Mouse (Mus musculus): Measurements from ENCODE around the gene Nudt2. TPM values are rescaled to one million over a fixed set of nuclear protein-coding genes. Genes with fewer than 3 reads are reported as not detected.
A peak's percentile ranks its signal among the peaks of the same experiment; 100 is the strongest.

Gene Nudt2
- polyA plus RNA-seq, 1 experiment from 2014 or later = 62.2 TPM

DNA sequence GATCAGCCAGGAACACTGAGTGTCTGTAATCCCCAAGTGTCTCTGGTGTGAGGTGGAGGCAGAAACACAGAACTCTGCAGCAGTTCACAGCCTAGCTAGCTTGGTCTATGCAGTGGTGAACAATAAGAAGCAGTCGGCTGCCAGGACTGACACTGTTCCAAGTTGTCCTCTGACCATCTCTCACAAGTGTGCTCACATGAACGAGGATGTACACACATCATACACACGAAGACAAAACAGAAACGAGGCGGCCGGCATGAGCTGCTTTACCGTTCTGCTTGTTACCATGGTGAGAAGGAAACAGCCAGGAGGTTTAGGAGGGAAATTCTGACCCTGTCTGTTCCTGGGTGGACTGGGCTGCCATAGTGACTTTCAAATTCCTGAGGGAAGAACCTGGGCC, 61.6 kb downstream of the Nudt2 start:
- Histone ChIP-seq H3K27ac (peak overlapping the region; percentile 52; the same call in 1 of the 2 replicates), H3K36me3 (ENCODE audit: poor library complexity, severe bottlenecking) (0 out of 2 replicates have a peak, but pooled peaks cover 2% of the 10 kb centered on the region), H3K4me1 (peaks cover 52% of the 10 kb centered on the region), H3K9ac (peak overlapping the region; percentile 50), H3K4me3 (no peak overlapping the region), H3K27me3 (no peaks in the 10 kb centered on the region; the same call in 1 of the 2 replicates), H3K9me3 (replicated peaks) (no peaks in the 10 kb centered on the region), H3K4me2 (peak overlapping the region; percentile 23; the same call in 1 of the 2 replicates)
- no peak; the same call in 1 of the 2 replicates for ATAC-seq
- 21% methylated on average over 7 of the region's 7 CpGs for WGBS

GRCm38 (mm10) chr4:41527076-41527475, 62.1 kb downstream of the Nudt2 start:
- no peak for ATAC-seq
- Histone ChIP-seq H3K4me1 (peaks cover 52% of the 10 kb centered on the region), H3K4me3 (no peak overlapping the region), H3K9ac (peak overlapping the region; percentile 50), H3K4me2 (peak overlapping the region; percentile 23; the same call in 1 of the 2 replicates), H3K27me3 (no peaks in the 10 kb centered on the region; the same call in 1 of the 2 replicates), H3K36me3 (ENCODE audit: poor library complexity, severe bottlenecking) (no peaks in the 10 kb centered on the region), H3K27ac (peak overlapping the region; percentile 52; the same call in 1 of the 2 replicates), H3K9me3 (replicated peaks) (no peaks in the 10 kb centered on the region)
- WGBS = 9% methylated on average over 13 of the region's 13 CpGs

DNA sequence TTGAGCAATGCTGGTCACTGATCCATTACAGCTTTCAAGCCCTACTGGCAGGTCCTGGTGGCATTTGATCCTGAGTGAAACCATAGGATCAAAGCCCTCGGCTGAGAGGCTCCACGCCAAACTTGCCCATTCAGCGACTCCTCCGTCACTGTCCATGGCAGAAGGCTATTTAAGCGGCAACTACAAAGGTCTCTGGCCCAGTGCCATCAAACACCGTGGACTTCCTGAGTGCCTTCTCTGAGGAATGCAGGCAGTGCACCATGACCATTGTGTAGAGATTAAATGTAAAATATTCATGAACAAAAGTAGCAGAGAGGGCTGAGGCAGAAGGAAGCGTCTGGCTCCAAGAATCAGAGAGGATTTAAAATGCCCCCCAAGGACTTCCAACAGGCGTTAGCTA, 63.0 kb downstream of the Nudt2 start:
- Histone ChIP-seq H3K9ac (no peak overlapping the region), H3K36me3 (ENCODE audit: poor library complexity, severe bottlenecking) (no peaks in the 10 kb centered on the region), H3K27ac (0 out of 2 replicates have a peak overlapping the region, but pooled peaks have one; percentile 17), H3K4me2 (no peak overlapping the region), H3K4me3 (no peak overlapping the region), H3K27me3 (no peaks in the 10 kb centered on the region; the same call in 1 of the 2 replicates), H3K9me3 (replicated peaks) (no peaks in the 10 kb centered on the region), H3K4me1 (peaks cover 46% of the 10 kb centered on the region)
- WGBS = 11% methylated on average over 8 of the region's 8 CpGs
- 0 out of 2 replicates have a peak, but pooled peaks have one; percentile 23 for ATAC-seq

Other genes starting within 250 kb of the Nudt2 start
- gene Ubap2, start 190.0 kb upstream of the Nudt2 start, polyA plus RNA-seq (2015; fragmentation: Nextera tagmentation; extraction: Ambion mirVana) = 56.6 and 59.0 TPM in 2 replicates
- gene Dcaf12, start 150.3 kb upstream of the Nudt2 start, polyA plus RNA-seq (2015; fragmentation: Nextera tagmentation; extraction: Ambion mirVana) = 75.1 and 79.3 TPM in 2 replicates
- 67.2 and 69.1 TPM in 2 replicates for gene Ubap1, start 116.2 kb upstream of the Nudt2 start, polyA plus RNA-seq (2015; fragmentation: Nextera tagmentation; extraction: Ambion mirVana)
- gene Kif24, start 264 bp upstream of the Nudt2 start, polyA plus RNA-seq (2015; fragmentation: Nextera tagmentation; extraction: Ambion mirVana) = 8.9 and 9.7 TPM in 2 replicates
- gene AI464131, start 37.9 kb downstream of the Nudt2 start, polyA plus RNA-seq (2015; fragmentation: Nextera tagmentation; extraction: Ambion mirVana) = 3.0 and 3.1 TPM in 2 replicates
- gene 1110017D15Rik, start 52.2 kb downstream of the Nudt2 start, polyA plus RNA-seq (2015; fragmentation: Nextera tagmentation; extraction: Ambion mirVana) = 9.1 and 14.3 TPM in 2 replicates
- gene Fam219a, start 104.4 kb downstream of the Nudt2 start, polyA plus RNA-seq (2015; fragmentation: Nextera tagmentation; extraction: Ambion mirVana) = 8.0 and 10.8 TPM in 2 replicates
- 1.0 and 2.2 TPM in 2 replicates for gene Dnaic1, start 104.6 kb downstream of the Nudt2 start, polyA plus RNA-seq (2015; fragmentation: Nextera tagmentation; extraction: Ambion mirVana)
- gene Enho, start 175.2 kb downstream of the Nudt2 start, polyA plus RNA-seq (2015; fragmentation: Nextera tagmentation; extraction: Ambion mirVana) = 47.8 and 50.6 TPM in 2 replicates
- 21.1 and 21.8 TPM in 2 replicates for gene Cntfr, start 231.9 kb downstream of the Nudt2 start, polyA plus RNA-seq (2015; fragmentation: Nextera tagmentation; extraction: Ambion mirVana)
- 28.1 and 30.7 TPM in 2 replicates for gene Il11ra1, start 234.8 kb downstream of the Nudt2 start, polyA plus RNA-seq (2015; fragmentation: Nextera tagmentation; extraction: Ambion mirVana)
- 80.7 and 83.8 TPM in 2 replicates for gene Rpp25l, start 248.4 kb downstream of the Nudt2 start, polyA plus RNA-seq (2015; fragmentation: Nextera tagmentation; extraction: Ambion mirVana)